Mouse (Mus musculus): ENCODE results near the gene Ift52.

Ift52 gene

DNA sequence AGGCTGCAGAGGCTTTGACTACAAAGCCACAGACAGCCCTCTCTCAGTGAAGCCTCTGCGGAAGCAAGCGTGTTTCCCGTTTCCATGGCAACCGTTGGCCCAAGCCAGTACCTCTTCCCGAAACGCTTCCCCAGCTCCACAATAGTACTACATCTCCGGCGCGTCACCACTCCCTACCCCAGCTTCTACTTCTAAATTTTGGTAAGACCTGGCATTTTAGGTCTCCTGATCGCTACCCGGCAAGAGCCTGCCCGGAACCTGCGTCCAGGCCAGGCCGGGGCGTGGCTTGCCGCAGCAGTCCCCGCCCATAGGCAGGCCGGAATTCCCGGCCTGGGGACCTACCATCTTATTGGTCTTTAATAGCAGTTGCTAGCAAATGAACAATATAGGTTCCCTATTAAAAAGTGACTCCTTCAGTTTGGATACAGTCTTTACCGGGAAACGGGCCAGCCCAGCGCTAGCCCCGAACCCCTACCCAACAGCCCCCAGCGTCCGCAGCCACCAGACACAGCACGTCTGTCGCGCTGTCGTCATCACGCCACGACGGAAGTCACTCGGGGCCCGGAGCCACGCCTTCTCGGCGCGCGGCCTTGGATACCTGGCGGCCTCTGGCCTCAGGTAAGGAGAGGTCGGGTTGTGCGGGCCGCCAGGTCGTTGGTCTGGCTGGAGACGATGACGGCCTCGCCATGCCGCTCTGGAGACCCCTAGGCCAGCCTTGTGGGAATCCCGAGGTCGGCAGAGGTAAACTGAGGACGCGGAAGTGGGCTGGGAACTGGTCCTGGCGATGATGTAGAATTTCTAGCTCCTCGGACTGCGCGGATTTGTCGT is at the start of gene Ift52:
Ift52 (plus strand) TSS at position 439 of the 828 bp plus-strand sequence.
- DNase-seq = peak; percentile 88 to 93

DNA sequence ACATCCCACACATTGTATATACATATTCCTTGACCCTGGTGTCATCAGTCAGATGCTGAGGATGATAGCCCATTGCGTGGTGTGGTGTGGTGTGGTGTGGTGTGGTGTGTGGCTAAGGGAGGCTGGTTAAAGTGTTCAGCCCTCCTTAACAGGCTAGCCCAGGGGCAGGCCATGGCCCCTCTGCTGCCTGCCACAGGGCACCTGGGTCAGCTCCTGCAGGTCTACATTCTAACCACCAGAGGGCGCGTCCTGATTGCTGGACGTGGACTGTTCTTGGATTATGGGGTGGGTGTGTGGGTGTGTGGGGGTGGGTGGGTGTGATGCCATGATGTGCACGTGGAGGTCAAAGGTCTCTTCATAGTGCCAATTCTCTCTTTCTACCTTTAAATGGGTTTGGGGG is 48.8 kb upstream of the Ift52 start:
- DNase-seq = peak in 1 of 2 experiments; percentile 62

DNA sequence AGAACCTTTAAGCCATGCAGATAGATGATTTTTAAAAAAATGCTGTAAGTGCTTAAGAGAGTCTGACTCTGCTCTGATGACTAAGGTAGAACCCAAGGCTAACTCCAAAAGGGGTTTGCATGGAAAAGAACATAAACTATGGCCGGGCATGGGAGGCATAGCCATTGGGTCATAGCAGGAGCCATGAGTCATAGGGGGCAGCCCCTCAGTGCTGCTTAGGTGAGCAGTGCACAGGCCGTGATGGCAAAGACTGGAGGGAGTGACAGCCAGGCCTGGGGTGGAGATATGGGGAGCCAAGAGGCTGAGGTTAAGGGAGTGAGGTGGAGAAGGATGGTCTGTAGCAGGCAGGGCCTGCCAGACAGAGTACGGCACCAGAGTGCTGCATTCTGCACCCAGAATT is 48.1 kb upstream of the Ift52 start:
- no peak for DNase-seq

DNA sequence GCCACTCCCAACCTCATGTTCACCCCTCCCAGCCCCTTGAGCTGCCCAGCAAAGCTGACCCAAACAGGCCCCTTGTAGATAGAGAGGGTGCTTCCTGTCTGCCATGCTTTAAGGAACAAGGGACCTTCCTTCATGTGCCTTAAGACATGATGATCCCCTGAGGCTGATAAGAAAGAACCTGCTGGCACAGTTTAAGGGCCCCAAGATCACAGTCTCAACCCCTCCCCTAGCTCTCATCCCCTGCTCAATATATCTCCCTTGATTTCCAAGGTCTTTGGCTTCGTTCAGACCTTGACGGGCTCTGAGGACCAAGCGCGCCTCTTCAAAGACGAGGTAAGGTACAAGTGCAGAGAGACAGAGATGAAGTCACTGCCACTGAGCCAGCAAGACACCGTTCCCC is 46.3 kb upstream of the Ift52 start:
- DNase-seq = no peak

DNA sequence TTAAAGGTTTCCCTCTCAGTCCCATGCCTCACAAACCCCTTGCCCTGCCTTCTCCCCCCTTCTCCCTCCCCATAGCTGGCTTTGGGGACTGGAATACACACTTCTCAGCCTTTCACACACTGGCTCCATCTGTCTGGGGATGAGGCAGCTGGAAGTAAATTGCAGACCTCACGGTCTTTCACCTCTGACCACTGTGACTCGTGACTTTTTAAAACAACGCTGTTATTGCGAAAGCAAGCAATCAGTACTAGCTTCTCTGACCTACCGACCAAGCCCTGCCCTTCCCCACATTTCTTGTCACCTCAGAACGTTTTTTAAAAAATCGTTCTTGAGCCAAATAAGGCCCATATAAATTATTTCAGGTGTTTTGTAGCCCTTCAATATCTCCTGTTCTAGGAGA is 44.4 kb upstream of the Ift52 start:
- DNase-seq = no peak

DNA sequence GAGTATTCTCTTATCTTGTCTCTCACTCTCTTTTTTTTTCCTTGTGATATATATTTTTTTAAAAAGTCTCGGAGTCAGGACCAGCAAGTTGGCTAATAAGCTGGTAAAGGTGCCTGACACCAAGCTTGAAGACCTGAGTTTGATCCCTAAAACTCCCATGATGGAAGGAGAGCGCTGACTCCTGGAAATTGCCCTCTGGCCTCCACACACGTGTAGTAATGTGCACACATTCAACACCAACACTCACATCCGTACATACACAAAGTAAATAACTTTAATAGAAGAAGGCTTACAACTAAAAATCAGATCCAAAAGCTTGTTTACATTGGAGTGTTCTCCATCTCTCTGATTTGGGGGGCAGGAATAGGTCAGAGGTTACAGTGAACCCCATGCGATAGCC is 43.9 kb upstream of the Ift52 start:
- DNase-seq = no peak

DNA sequence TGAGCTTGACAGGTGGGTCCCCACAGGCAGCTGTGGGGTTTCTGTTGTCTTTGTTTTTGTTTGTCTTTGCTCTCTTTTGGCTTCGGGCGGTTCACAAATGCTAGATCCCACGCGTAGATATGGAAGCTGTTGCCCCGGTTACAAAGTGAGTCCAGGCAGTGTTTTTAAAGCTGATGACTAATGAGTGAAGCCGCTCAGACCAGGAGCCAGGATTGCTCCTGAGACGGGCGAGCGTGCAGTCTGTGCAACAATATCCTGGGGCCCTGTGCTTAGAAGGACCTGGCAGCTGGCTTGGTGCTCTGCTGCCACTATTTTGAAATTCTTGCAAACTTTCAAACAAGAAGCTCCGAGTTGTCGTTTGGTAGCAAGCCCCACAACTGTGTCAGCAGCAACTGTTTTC is 43.5 kb upstream of the Ift52 start:
- DNase-seq = no peak

DNA sequence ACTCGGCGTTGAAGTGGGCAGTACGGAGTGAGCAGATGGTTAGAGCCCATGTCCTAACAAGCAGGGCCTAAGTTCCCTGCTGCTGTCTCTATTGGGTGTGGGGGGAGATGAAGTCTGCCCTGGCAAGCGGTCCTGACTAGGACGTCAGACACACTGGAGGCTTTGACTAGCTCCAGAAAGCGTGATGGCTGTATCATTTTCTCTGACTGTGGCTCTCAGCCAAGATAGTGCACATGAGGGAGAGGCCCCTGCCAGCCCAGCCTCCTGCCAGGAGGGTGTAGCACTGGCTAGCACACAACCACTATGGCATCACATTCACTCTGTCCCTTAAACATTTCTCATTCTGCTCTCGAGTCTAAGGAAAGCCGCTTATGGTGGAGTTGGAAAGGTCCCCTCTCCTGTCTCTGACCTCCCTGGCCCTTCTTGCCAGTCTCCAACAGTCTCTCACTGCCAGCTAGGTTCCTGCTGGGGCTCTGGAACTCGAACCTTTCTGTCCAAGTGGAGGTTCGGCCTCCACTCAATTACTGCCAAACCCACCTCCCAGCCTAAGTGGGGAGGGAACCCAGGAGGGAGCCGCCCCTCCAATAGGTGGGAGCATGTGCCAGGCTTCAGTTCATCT is 41.9 kb upstream of the Ift52 start:
- no peak for DNase-seq

DNA sequence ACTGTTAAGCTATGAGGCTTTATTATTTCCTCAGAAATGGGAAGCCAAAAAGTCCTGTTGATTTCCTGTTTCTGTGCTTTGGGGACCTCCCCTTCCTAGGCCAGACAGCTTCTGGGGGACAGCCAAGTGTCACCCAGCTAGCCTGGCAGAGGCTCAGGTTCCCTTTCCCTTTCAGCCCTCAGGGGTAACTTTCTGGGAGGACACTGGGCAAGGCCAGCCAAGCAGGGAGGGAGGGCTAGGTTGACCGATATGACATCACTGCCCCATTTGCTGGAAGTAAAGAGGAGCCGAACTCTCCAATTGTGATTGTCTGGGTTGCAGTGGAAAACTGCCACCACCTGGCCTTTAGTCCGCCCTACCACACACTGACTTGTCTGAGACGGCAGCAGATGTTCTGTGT is 41.2 kb upstream of the Ift52 start:
- DNase-seq = peak in 1 of 2 experiments; percentile 73

DNA sequence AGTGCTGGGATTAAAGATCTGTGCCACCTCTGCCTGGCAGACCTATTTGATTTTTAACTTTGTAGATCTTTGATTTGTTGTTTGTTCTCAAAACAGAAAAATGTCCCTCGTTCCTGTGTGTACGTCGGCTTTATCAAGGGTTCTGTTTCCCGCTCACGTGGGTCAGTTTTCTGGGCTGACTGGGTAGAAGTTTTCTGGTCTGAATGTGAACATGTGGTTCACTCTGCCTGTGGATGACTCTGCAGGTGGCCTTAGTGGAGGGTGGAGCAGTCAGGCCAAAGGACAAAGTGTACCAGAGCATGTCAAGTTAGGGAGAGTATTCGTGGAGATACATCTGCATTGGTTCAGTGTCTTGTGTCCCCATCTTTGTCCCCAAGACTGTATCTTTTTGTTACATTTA is 32.8 kb upstream of the Ift52 start:
- peak; percentile 79 to 81 for DNase-seq

DNA sequence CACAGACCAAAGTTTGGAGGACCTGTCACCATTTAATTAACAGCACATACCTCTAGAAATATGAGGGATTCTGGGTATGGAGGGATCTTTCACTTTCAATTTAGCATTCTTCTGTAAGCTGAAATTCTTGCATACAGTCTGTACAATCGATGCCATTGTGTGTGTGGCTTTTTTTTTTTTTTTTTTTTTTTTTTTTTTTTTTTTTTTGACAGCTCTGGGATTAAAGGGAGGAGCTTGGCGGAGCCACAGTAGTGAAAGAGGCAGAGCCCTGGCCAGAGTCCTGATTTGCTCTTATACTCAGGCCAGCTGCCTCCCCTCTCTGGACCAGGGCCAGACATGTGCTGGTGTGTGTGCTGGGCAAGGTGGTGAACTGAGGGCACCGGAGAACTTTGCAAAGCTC is 31.2 kb upstream of the Ift52 start:
- DNase-seq = peak; percentile 94 to 95

DNA sequence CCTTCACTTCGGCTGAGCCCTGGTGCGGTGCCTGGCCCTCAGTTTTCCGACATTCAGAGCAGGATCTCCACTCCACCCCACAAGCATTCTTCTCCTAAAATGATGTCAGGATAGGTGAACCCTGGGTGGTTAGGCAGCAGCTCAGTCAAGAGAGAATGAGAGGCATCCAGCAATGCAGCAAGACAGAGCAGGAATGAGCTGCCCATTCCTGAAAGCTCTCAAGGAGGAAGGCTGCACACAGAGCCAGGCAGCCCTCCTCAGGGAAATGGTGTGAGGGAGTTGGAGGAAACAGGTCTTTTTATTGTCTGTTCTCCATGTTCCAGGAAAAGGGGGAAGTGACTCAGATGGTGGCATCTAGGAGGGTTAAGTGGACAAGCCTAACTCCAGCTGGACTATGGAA is 30.4 kb upstream of the Ift52 start:
- DNase-seq = no peak

DNA sequence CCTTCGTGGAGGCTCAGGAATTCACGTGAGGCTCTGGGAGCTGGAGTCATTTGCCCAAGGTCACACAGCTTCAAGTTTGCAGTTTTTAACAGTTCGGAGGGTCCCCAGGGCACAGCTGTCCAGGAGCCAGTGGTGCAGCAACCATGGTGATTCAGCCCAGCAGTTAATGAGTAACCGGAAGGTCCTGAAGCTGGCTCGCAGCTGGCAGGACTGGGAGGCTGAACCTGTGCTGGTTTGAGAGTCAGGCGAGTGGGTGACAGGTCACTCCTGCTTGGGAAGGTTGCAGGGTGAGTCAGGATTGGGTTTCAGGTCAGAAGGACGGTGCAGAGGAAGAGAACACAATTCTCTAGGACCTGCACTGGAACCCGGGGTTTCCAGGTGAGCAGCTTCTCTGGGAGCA is 29.9 kb upstream of the Ift52 start, which contains the start of gene Sgk2:
Sgk2 (plus strand) TSS at position 113 of the 400 bp plus-strand sequence.
- peak; percentile 92 to 96 for DNase-seq

DNA sequence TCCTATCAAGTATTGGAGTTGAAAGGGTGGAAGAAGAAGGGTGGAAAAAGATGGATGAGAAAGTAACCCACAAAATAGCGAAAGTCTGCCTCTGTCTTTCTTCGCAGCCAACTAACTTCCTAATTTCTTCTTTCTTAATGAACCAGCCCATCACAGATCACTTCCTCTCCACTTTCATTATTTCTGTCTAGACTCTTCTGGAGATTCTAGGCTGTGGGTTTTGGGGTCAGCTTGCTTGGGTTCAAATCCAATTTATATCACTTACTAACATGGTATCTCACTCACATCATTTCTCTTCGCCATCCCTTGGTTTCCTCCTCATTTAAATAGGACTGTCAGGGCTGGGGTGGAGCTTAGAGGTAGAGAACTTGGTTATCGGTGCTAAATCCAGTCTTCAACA is 28.9 kb upstream of the Ift52 start:
- no peak for DNase-seq

DNA sequence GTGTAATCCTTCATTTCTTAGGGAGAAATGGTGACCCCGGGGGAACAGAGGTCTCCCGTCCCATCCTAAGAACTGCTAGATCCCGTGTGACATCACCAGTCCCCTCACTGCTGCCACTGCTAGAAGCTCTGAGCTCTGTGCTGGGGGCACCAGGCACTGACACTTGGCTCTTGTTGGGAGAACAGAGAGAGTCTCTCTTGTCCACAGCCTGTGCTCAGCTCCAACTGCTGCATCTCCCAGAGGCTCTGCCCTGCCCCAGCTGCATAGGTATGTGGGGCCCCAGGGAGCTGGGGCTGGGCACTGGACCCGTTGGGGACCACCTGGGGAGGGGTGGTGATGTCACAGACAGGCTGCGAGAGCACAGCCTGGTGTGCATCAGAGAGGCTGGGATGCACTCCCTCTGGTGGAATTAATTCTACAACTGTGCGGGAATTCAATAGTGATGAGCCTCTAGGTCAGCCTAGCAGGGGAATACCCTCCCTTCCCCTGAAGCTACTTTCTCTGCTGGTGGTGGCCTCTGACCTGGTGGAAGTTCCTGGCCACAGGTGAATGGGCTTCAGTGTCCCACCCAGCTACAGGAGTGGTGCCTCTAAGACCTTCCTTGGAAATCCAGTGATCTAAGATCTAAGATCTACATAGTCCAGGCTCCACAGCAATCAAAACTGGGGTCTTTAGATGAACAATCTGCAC is 25.6 kb upstream of the Ift52 start:
- DNase-seq = no peak

DNA sequence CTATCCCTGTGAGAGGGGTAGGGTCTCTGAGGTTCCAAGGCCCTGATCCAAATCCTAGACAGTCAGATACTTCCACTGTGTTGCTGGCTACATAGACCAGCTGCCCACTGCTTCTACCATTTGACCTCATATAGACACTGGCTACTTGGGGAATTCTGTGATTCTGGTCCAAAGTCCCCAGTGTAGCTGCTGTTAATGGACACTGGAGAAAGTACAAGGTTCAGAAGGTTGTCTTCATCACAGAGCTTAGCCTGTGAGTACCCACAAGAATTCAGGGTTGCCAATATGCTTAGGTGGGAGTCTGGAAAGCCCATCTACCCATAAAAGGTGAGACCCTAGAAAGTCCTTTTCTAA is 25.1 kb upstream of the Ift52 start:
- peak; percentile 63 to 84 for DNase-seq

DNA sequence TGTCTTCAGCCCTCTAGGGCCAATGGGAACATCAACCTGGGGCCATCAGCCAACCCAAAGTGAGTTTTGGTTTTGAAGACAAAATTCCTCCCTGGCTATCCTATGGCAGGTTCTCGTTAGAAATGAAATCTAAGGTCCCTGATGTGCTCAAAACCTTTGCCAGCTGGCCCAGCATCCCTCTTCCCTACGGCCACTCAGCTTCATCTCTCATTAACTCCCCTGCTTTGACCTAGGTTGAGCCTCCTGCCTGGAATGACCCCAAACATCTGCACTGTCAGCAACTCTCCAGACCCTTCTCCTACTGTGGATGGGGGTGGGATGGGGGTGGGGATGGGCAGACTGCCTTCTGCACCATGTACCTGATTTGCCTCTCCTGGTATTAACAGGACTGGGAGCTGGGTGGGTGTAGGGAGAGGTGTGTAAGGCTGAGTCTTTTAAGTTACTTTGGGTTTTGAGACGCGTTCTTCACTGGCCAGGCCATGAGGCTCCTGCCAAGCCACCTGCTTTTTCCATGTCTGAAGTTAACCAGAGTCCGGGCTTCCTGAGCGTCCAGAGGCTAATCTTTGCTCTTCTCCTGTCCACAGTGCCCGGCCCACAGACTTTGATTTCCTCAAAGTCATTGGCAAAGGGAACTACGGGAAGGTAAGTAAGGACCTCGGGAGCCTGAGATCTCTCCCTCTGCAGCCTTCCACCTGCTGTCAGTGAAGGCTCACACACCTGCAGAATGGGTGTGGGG is 23.1 kb upstream of the Ift52 start:
- peak; percentile 71 to 79 for DNase-seq

DNA sequence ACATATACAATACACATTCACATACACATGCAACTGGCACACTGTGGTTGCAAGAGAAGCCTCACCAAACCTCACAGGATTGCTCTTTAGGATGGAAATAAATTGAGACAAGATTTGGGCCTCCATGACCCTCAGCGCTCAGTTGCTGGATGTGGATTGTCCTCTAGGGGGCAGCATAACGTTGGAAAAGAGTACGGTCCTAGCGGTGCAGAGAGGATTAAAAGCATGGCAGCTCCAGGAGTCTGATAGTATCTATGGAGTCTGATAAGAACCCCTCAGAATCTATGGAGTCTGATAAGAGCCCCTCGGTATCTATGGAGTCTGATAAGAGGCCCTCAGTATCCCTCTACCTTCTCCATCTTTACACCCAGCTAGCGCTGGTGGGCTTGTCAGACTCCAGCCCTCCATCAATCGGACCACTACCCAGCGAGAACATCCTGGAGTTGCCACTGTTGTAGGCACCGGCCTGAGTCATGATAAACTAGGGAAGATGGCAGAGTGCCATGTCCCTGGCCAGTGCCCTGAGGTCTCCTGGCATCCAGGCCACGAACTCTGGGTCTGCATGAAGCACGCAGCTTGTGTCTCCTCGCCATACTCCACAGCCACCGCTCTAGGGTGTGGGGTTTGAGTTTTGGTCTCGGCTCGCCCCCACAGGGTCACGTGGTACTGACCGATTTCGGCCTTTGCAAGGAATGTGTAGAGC is 18.5 kb upstream of the Ift52 start:
- peak in 1 of 2 experiments; percentile 71 for DNase-seq

DNA sequence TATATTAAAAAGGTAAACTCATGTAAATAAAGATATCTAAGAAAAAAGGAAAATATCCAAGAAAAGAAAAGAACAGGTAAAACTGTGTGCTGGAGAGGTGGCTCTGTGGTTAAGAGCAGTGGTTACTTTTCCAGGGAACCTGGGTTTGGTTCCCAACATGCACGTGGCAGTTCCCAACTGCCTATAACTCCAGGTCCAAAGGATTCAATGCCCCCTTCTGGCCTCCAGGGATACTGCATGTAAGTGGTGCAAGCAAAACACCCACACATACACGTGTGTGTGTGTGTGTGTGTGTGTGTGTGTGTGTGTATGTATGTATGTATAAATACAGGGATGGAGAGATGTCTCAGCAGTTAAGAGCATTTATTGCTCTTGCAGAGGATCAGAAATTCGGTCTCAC is 17.4 kb upstream of the Ift52 start:
- DNase-seq = peak in 1 of 2 experiments; percentile 66

DNA sequence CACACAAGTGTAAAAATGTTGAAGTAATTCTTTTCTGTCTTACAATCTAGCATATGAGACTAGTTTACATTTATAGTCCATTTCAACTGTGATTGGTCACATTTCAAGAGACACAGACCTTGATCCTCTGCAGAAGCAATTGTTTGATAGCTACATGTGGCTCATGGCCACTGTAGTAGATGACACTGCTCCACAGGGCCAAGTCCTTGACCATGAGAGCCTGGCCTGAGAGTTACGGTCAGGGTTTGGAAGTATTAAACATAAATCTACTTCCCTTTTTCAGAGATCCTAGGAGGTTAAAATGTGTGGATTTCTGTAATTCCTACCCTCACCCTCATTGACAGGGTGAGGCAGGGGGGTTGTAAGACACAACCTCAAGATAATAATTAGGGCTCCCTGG is 16.1 kb upstream of the Ift52 start:
- DNase-seq = no peak

DNA sequence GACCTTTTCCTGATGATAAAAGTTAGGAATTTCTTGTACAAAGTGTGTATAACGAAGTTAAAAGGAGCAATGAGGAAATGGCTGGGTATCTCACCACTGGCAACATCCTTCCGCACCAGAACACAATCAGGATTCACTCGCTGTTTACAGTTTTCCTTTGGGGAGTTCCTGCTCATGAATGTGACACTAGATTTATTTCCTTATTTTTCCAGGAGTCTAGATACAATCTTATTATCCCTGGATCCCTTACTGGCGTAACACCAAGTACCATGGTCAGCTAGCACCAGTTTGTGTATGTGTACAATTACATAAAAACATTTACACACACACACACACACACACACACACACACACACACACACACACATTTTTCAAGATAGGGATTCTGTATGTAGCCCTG is 9.9 kb upstream of the Ift52 start:
- no peak for DNase-seq

DNA sequence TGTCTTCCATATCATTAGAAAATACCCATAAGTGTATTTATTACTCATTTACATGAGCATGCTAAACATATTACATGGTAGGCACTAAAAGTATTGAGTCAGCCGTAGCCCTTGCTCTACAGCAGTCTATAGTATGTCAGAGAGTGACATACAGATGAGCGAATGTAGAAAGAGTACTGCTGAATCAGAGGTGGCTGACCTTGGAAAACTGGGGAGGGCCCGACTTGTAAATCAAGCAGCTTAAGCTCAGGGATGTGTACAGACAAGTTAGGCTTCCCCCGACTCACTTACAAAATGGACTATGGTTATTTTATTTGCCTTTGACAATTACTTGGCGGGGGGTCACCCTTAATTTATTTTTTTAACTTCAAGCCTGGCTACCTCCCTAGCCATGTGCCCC is 14.1 kb downstream of the Ift52 start:
- DNase-seq = no peak

DNA sequence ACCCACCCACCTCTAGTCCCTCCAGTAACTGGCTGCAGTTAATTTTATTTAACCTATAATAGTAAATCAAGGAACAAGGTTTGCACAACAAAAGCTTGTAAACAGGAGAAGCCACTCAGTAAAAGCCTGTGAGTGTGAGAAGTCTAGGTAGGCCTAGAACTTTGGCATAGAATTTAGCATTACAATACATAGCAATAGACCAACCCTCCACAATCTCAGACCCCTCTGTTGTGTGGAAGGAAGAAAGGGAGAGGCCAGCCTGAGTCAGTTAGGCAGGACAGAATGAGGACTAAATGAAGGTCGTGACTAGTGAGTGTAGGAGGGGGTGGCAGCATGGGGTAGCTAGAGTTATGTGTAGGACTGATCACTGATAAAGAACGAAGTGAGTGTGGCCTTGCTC is 14.6 kb downstream of the Ift52 start:
- DNase-seq = no peak

Measured in kidney, adult 8-10 months (tissue).